Mouse (Mus musculus) A20 (cell line): ENCODE results near the gene Gm13278.
"Not testable (repeated sequence)": the region's sequence is repeated elsewhere in the genome, so short reads cannot be mapped to it uniquely, and the experiment has no call there.

Source experiments
- DNase-seq: peaks from one replicate; pipeline ENCODE4 v3.0.0-alpha.2; 2011; ENCODE audit warnings: low read depth, low spot score

Gene Gm13278

GRCm38 (mm10) chr4:88788402-88788801 lies 2.9 kb upstream of the Gm13278 start, which contains the start of gene Gm13277:
Gene Gm13277, plus strand, starts transcription at chr4:88788632.
- not testable (repeated sequence) for DNase-seq

- DNase-seq = not testable (repeated sequence)
These were observed 2.8 kb downstream of the Gm13278 start, which contains the start of gene Gm13275 for GRCm38 (mm10) chr4:88793936-88794675. Gene Gm13275, plus strand, starts transcription at chr4:88794487.

DNA sequence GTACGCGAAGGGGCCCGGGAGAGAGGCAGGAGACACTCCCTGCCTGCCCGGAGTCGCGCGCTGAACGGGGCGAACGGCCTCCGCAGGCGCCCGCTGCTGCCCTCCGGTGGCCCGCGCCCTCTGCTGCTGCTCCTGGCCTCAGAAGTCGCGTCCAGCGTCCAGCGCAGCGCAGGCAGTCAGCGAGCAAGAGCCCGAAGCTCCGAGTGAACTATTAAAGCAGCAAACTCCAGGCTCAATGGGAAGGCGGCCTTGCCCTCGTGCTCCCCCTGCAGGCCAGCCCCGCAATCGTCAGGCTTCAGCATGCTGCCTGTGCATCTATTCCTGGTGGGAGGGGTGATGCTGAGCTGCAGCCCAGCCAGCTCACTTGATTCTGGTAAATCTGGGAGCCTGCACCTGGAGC lies 5.7 kb downstream of the Gm13278 start, which contains the start of gene Gm13279:
Gene Gm13279 (plus strand): TSS at position 301 of the 400 bp plus-strand sequence.
- not testable (repeated sequence) for DNase-seq

DNA sequence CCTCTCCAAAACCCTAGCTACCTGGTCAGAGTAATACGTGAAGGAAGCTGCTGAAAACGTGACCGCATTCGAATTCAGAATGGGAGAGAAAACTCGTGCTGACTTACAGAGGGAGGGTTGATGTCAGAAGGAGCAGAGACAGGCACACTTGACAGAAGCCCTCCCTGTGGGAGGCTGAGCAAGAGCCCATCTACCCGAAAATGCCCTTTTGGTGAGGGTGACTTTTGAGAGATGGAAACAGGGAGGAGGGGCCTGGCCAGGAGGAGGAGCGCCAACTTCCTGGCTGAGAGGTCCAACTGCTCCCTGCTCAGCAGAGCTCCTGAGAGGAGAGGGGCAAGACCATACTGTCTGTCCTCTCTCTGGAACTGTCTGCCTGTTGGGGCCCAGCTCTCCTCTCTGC lies 8.0 kb downstream of the Gm13278 start, which contains the start of gene Gm13285:
Gene Gm13285 (plus strand): TSS at position 301 of the 400 bp plus-strand sequence.
- not testable (repeated sequence) for DNase-seq

DNA sequence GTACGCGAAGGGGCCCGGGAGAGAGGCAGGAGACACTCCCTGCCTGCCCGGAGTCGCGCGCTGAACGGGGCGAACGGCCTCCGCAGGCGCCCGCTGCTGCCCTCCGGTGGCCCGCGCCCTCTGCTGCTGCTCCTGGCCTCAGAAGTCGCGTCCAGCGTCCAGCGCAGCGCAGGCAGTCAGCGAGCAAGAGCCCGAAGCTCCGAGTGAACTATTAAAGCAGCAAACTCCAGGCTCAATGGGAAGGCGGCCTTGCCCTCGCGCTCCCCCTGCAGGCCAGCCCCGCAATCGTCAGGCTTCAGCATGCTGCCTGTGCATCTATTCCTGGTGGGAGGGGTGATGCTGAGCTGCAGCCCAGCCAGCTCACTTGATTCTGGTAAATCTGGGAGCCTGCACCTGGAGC lies 11.6 kb downstream of the Gm13278 start, which contains the start of gene Gm13287:
Gene Gm13287 (plus strand): TSS at position 301 of the 400 bp plus-strand sequence.
- not testable (repeated sequence) for DNase-seq

GRCm38 (mm10) chr4:88805231-88805630 lies 13.9 kb downstream of the Gm13278 start, which contains the start of gene Gm13288:
Gene Gm13288, plus strand, starts transcription at chr4:88805531.
- DNase-seq = not testable (repeated sequence)

DNA sequence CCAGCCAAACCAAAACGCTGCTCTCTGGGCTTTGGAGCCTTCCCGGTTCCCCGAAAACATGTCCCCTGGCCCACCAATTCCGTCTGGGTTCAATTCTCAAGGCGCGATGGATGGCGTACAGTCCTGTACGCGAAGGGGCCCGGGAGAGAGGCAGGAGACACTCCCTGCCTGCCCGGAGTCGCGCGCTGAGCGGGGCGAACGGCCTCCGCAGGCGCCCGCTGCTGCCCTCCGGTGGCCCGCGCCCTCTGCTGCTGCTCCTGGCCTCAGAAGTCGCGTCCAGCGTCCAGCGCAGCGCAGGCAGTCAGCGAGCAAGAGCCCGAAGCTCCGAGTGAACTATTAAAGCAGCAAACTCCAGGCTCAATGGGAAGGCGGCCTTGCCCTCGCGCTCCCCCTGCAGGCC lies 14.4 kb downstream of the Gm13278 start:
- DNase-seq = not testable (repeated sequence)

DNA sequence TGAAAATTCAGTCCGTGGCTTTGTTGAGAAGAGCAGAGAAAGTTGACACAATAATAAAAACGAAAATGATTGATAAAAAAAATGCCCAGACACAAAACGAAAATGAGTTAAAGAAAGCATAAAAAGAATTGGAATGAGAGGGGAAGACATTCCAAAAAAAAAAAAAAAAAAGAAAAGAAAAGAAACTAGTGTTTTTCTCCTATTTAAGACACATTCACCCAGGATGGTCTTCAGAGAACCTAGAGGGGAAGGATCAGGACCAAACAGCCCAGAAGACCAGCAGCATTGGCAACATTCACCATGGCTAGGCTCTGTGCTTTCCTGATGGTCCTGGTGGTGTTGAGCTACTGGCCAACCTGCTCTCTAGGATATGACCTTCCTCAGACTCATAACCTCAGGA lies 24.6 kb downstream of the Gm13278 start, which contains the start of gene Ifna7:
Gene Ifna7 (plus strand): TSS at position 301 of the 400 bp plus-strand sequence.
- DNase-seq = no peak

DNA sequence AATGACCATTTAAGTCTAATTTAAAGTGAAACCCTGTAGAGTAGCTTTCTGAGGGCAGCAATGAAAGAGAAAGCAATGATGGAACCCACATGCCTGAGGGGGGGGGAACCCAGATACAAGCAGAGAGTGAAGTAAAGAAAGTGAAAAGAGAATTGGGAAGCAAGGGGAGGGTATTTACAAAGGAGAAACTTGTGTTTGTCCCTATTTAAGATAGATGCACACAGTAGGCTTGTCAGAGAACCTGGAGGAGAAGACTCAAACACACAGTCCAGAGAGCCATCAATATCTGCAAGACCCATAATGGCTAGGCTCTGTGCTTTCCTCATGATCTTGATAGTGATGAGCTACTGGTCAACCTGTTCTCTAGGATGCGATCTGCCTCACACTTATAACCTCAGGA lies 28.3 kb downstream of the Gm13278 start, which contains the start of gene Ifna11:
Gene Ifna11 (plus strand): TSS at position 301 of the 400 bp plus-strand sequence.
- DNase-seq = no peak

GRCm38 (mm10) chr4:88822995-88823394 lies 31.6 kb downstream of the Gm13278 start:
- peak; percentile 14 for DNase-seq

DNA sequence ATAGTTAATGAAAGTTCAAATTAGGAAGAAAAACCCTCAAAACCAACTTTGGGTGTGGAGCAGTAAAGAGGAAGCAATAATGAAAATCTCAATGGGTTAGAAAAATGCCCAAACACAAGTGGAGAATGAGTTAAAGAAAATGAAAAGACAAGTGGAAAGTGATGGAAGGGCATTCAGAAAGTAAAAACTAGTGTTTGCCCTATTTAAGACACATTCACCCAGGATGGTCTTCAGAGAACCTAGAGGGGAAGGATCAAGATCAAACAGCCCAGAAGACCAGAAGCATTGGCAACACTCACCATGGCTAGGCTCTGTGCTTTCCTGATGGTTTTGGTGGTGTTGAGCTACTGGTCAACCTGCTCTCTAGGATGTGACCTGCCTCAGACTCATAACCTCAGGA lies 35.8 kb downstream of the Gm13278 start, which contains the start of gene Ifna6:
Gene Ifna6 (plus strand): TSS at position 301 of the 400 bp plus-strand sequence.
- DNase-seq = not testable (repeated sequence)

DNA sequence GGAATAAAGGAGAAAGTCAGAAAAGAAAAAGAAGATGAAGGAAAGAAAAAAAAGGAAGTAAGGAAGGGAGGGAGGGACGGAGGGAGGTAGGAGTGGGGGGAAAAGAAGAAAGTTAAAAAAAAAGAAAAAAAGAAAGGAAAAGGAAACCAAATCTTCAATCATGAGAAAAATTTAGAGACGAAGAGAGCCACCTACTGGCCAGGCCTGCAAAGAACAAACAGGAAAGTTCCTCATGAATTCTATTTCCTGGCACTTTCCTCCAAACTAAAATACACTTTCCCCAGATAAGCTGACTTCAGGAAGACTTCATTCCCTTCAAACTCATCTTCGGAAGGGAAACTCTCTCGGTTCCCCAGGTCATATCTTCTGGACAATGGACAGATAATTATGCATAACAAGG lies 39.2 kb downstream of the Gm13278 start:
- peak; percentile 19 for DNase-seq

DNA sequence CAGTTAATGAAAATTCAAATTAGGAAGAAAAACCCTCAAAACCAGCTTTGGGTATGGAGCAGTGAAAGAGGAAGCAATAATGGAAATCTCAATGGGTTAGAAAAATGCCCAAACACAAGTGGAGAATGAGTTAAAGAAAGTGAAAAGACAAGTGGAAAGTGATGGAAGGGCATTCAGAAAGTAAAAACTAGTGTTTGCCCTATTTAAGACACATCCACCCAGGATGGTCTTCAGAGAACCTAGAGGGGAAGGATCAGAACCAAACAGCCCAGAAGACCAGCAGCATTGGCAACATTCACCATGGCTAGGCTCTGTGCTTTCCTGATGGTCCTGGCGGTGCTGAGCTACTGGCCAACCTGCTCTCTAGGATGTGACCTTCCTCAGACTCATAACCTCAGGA lies 43.9 kb downstream of the Gm13278 start, which contains the start of gene Ifna5:
Gene Ifna5 (plus strand): TSS at position 301 of the 400 bp plus-strand sequence.
- not testable (repeated sequence) for DNase-seq

- DNase-seq = peak; percentile 24
These were observed 47.5 kb downstream of the Gm13278 start for GRCm38 (mm10) chr4:88838828-88839227.

DNA sequence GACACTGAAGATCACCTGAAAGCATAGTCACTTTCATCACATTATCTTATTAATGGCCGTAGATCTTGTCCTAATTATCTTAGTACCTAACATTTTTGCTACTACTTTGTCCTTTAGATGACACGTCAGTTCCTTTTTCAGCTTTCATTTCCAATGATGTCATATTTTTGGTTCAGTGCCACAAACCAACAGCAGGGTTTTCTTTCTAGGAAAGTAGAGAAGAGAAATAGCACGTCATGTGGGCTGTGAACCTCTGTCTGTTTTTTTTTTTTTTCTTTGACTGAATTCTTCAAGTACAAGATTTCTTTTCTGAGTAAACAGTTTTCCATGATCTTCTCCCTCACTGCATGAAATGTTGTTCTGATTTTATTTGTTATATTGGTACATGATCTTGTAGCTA lies 48.7 kb downstream of the Gm13278 start:
- DNase-seq = no peak

DNA sequence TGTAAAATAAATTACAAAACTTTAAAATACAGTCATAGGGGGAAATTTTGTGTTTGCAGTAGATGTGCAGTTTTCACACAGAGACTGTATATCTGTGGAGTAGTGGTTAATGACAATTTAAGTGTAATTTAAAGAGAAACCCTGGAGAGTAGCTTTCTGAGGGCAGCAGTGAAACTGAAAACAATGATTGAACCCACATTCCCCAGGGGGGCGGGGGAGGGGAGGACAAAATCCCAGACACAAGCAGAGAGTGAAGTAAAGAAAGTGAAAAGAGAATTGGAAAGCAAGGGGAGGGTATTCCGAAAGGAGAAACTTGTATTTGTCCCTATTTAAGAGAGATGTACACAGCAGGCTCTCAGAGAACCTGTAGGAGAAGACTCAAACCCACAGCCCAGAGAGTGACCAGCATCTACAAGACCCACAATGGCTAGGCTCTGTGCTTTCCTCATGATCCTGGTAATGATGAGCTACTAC lies 50.1 kb downstream of the Gm13278 start, which contains the start of gene Ifna4:
Gene Ifna4 (plus strand): TSS at position 424 of the 474 bp plus-strand sequence.
- no peak for DNase-seq
